Mouse (Mus musculus) thymus, adult 2 months (tissue): ENCODE measurements around the gene Ripor3.

Experiments used
- CTCF ChIP-seq: fragments of 200-500 bp; IDR thresholded peaks from 2 replicates; pipeline ENCODE4 v1.5.1; 2012; ENCODE audit warnings: mild to moderate bottlenecking, control low read depth, low read length, moderate library complexity, borderline replicate concordance; ENCODE audit not compliant: control insufficient read depth, poor library complexity, insufficient read depth; ENCODE audit errors: extremely low read depth
- POLR2A ChIP-seq: fragments of 200-500 bp; IDR thresholded peaks from 2 replicates; pipeline ENCODE4 v1.6.1; 2012; ENCODE audit warnings: mild to moderate bottlenecking, low read length, control low read depth, moderate library complexity; ENCODE audit not compliant: control insufficient read depth, poor library complexity, insufficient read depth; ENCODE audit errors: extremely low read depth

- TF ChIP-seq CTCF (no peak), POLR2A (no peak)
These were observed 26.0 kb downstream of the Ripor3 start for GRCm38 (mm10) chr2:167984371-167984770.
